Mouse (Mus musculus): ENCODE data around the gene Dpp9.

DNA sequence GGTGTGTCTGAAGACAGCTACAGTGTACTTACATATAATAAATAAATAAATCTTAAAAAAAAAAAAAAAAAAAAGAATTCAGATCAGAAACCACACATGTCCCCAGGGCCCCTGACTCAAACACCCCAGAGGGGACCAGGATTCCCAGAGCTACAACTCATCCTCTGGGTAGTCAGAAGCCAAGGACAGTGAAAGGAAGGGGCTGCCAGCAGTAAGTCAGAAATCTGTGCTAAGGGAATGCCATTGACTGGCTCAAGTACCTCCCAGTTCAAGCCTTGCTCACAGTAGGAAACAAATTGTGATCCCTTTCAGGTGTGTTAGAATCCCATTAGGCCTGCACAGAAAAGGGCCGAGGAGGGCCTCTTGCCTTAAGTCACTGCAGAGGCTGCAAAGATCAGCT lies 4.5 kb downstream of the Dpp9 start:
- TF ChIP-seq CTCF (IDR thresholded peaks at IDR 0.05; ENCODE audit: control insufficient read depth, insufficient read depth, insufficient read length) (no peak), MAX (IDR thresholded peaks at IDR 0.05) (no peak), USF1 (IDR thresholded peaks at IDR 0.05; ENCODE audit: low read depth) (no peak), MYOG (IDR thresholded peaks at IDR 0.05; ENCODE audit: control insufficient read depth, extremely low read depth, insufficient read length) (no peak), FOSL1 (IDR thresholded peaks at IDR 0.05; ENCODE audit: insufficient read depth, low read length, poor library complexity, severe bottlenecking) (no peak), MYOD1 (IDR thresholded peaks at IDR 0.05; ENCODE audit: control insufficient read depth, insufficient read length, low read depth) (no peak), CEBPB (IDR thresholded peaks at IDR 0.05; ENCODE audit: low read depth) (no peak)

Data from C2C12 (cell line).